Mouse (Mus musculus): Measurements from ENCODE around the gene Tlr6. TPM values are rescaled to one million over a fixed set of nuclear protein-coding genes. Genes with fewer than 3 reads are reported as not detected.

Tlr6 gene
- polyA plus RNA-seq, 1 experiment from 2014 or later = 0.32 TPM

DNA sequence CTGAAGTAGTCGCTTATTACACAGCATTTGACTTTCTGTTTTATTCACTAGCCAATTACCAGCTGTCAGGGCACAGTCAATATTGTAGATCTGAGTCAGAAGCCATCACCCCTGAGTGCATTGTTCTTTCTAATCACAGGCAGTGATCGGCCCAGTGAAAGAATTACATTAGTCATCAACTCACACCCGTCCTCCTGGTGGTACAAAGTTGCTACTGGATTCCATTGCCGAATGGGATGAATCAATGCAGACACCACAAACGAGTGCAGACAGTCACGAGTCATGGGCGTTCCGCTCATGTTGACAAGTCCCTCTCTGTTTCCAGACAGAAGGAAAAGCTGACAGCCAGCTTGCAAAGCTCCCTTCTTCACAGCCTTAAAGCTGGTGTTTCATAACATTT lies 32.6 kb upstream of the Tlr6 start:
- H3K9me3 ChIP-seq (replicated peaks; ENCODE audit: low read length) = no peaks in the 10 kb centered on the region
- H3K27ac ChIP-seq = no peak overlapping the region
- 74% methylated on average over 8 of the region's 8 CpGs for WGBS
- no peaks in the 10 kb centered on the region for H3K27me3 ChIP-seq (ENCODE audit: insufficient read depth, low read length)
- no peak overlapping the region for H3K4me2 ChIP-seq (ENCODE audit: low read length)
- peak; percentile 26; the same call in 1 of the 2 replicates for TF ChIP-seq CTCF (IDR thresholded peaks at IDR 0.05; ENCODE audit: low read depth)
- H3K4me1 ChIP-seq (replicated peaks; ENCODE audit: insufficient read depth, low read length) = no peaks in the 10 kb centered on the region
- DNase-seq (ENCODE audit: low spot score) (no peak), ATAC-seq (replicated peaks; ENCODE audit: low FRiP score, low read depth) (no peak)
- H3K4me3 ChIP-seq (replicated peaks; ENCODE audit: low read depth, low read length) = no peak overlapping the region
- H3K9ac ChIP-seq (ENCODE audit: low read depth, low read length) = no peak overlapping the region
- H3K36me3 ChIP-seq (ENCODE audit: insufficient read depth, low read length) = peaks cover 14% of the 10 kb centered on the region; the same call in 1 of the 2 replicates

DNA sequence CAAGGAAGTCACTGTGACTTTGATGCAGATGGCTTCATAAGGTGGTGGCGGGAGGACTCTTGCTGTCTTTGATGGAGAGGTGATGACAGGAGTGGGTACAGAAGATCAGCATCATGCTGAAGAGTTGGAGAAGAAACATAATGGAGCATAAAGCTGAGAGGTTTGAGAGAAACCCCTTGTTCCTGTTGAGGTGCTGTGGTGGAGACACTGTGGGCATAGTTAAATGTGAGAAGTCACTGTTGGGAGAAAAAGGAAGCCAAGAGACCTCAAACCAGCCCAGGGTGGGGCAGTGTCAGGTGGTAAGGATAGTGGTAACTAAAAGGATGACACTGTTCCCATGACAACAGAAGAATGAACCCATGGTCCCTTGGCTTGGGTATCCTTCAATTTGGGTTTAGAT lies 30.0 kb upstream of the Tlr6 start:
- Histone ChIP-seq H3K9me3 (replicated peaks; ENCODE audit: low read length) (no peaks in the 10 kb centered on the region), H3K9ac (ENCODE audit: low read depth, low read length) (no peak overlapping the region), H3K4me1 (replicated peaks; ENCODE audit: insufficient read depth, low read length) (no peaks in the 10 kb centered on the region), H3K27ac (no peak overlapping the region), H3K36me3 (ENCODE audit: insufficient read depth, low read length) (peaks cover 9% of the 10 kb centered on the region; the same call in 1 of the 2 replicates), H3K4me2 (ENCODE audit: low read length) (no peak overlapping the region), H3K27me3 (ENCODE audit: insufficient read depth, low read length) (no peaks in the 10 kb centered on the region), H3K4me3 (replicated peaks; ENCODE audit: low read depth, low read length) (no peak overlapping the region)
- 100% methylated on average over 1 of the region's 1 CpGs for WGBS
- no peak for TF ChIP-seq CTCF (IDR thresholded peaks at IDR 0.05; ENCODE audit: low read depth)
- DNase-seq (ENCODE audit: low spot score) (no peak), ATAC-seq (replicated peaks; ENCODE audit: low FRiP score, low read depth) (no peak)

DNA sequence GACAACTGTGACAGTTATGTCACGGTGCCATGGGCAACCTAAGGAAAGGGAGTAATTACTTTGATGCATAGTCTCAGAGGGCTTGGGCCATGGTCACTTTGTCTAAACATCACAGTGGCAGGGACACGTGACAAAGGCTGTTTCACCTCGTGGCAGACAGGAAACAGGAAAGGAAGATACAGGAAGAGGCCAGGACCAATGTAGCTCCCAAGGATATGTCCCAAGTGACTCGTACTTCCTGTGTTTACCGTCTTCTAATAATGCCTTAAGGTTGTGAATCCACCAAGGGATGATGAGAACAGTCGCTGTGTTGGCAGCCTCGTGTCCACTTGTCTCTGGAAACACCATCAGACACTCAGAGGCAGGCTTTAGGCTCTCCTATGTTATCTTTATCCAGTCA lies 26.1 kb upstream of the Tlr6 start:
- TF ChIP-seq CTCF (IDR thresholded peaks at IDR 0.05; ENCODE audit: low read depth) = no peak
- Histone ChIP-seq H3K36me3 (ENCODE audit: insufficient read depth, low read length) (peaks cover 16% of the 10 kb centered on the region; the same call in 1 of the 2 replicates), H3K4me2 (ENCODE audit: low read length) (no peak overlapping the region), H3K4me3 (replicated peaks; ENCODE audit: low read depth, low read length) (no peak overlapping the region), H3K27ac (no peak overlapping the region), H3K27me3 (ENCODE audit: insufficient read depth, low read length) (no peaks in the 10 kb centered on the region), H3K9me3 (replicated peaks; ENCODE audit: low read length) (no peaks in the 10 kb centered on the region), H3K9ac (ENCODE audit: low read depth, low read length) (no peak overlapping the region), H3K4me1 (replicated peaks; ENCODE audit: insufficient read depth, low read length) (no peaks in the 10 kb centered on the region)
- WGBS = 46% methylated on average over 7 of the region's 7 CpGs
- DNase-seq (ENCODE audit: low spot score) = peak; percentile 22
- ATAC-seq (replicated peaks; ENCODE audit: low FRiP score, low read depth) = no peak

DNA sequence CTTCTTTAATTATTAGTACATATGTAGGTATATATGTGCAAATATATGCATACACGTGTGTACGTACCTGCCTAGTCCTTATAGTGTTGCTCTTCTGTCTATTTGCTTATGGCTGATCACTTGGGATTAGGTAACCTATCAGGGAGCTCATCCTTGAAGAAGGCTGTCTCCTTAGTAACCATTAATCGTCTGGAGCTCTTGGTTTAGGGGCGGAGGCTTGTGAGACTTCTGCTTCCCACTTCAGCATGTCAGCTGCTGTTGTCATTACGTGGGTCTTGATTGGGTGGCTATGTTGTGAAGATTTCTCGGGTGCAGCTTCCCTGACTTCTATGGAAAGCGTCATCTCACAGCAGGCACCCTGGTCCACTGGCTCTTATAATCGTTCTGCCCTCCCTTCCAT lies 17.2 kb upstream of the Tlr6 start:
- no peak overlapping the region for H3K9ac ChIP-seq (ENCODE audit: low read depth, low read length)
- H3K27me3 ChIP-seq (ENCODE audit: insufficient read depth, low read length) = no peaks in the 10 kb centered on the region

DNA sequence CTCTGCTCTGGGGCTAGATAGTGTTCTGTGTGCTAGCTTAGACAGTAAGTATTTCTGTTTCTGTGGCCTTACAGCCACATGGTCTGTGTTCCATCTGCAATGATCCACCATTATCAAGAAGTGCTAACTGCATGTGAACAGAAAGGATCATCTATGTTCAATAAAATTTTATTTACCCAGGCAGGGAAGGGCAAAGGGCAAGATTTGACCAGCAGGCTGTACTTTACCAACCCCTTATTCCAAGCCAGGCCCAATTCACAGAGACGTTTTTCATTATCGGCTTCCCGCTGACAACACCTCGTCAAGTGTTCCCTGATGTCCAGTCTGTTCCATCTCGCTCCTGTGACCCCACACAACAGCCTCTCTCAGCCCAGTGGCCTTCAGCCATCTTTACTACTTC lies 15.2 kb upstream of the Tlr6 start:
- Histone ChIP-seq H3K4me3 (replicated peaks; ENCODE audit: low read depth, low read length) (no peak overlapping the region), H3K36me3 (ENCODE audit: insufficient read depth, low read length) (no peaks in the 10 kb centered on the region), H3K4me2 (ENCODE audit: low read length) (no peak overlapping the region), H3K9ac (ENCODE audit: low read depth, low read length) (no peak overlapping the region), H3K27ac (no peak overlapping the region), H3K9me3 (replicated peaks; ENCODE audit: low read length) (no peaks in the 10 kb centered on the region), H3K4me1 (replicated peaks; ENCODE audit: insufficient read depth, low read length) (no peaks in the 10 kb centered on the region; the same call in 1 of the 2 replicates), H3K27me3 (ENCODE audit: insufficient read depth, low read length) (no peaks in the 10 kb centered on the region)
- DNase-seq (ENCODE audit: low spot score) (no peak), ATAC-seq (replicated peaks; ENCODE audit: low FRiP score, low read depth) (no peak)
- 78% methylated on average over 5 of the region's 5 CpGs for WGBS
- TF ChIP-seq CTCF (IDR thresholded peaks at IDR 0.05; ENCODE audit: low read depth) = no peak

More for the DNA sequence above, 17.2 kb upstream of the Tlr6 start:
- DNase-seq (ENCODE audit: low spot score) (no peak), ATAC-seq (replicated peaks; ENCODE audit: low FRiP score, low read depth) (no peak)
- Histone ChIP-seq H3K36me3 (ENCODE audit: insufficient read depth, low read length) (peaks cover 9% of the 10 kb centered on the region; the same call in 1 of the 2 replicates), H3K27ac (no peak overlapping the region), H3K4me2 (ENCODE audit: low read length) (no peak overlapping the region), H3K4me3 (replicated peaks; ENCODE audit: low read depth, low read length) (no peak overlapping the region), H3K9me3 (replicated peaks; ENCODE audit: low read length) (no peaks in the 10 kb centered on the region), H3K4me1 (replicated peaks; ENCODE audit: insufficient read depth, low read length) (no peaks in the 10 kb centered on the region)
- WGBS = 82% methylated on average over 8 of the region's 8 CpGs
- no peak for TF ChIP-seq CTCF (IDR thresholded peaks at IDR 0.05; ENCODE audit: low read depth)

DNA sequence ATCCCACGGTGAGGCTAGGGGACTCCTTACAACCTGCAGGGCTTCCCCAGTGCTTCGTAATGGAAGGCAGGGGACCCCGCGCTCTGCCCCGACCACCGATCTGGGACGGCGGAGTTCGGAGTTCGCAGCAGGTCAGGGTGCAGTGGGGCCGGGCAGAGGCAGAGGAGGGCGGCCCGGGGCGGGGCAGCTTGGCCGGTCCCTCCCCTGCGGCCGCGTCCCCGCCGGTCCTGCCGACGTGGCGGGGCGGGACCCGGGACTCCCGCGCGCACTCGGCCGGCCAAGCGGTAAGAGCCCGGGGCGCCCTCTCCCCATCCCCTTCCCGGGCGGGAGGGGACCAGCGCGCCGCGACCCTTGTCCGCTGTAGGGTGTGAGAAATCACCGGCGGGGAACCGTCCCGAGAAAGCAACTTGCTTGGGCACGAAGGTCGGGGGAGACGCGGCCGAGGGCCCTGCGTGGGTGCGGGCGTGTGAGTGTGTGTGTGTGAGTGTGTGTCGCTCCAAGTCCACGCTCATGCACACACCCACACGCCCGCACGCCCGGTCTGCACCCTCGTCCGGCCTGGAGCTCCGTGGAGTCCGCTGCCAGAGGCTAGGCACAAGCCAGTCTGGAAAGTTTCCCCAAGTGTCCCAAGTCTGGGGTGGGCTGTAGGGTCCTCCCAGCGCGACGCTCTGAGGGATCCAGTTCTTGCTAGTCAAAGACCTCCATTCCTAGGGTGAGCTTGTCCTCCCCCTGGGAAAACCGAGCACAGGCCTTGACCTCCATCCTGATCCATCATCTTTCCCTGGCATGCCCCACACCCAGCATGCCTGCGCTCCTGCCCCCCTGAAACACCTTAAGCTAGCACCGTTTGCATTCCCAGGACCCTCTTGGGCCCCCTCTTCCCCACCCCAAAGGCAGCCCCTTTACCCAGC lies 10.2 kb upstream of the Tlr6 start, which contains the start of gene Fam114a1:
Fam114a1 (plus strand) TSS at position 211 of the 911 bp plus-strand sequence.
- H3K9ac ChIP-seq (ENCODE audit: low read depth, low read length) = peak within 1 kb of the TSS; percentile 90
- peak; percentile 89 for DNase-seq (ENCODE audit: low spot score)
- ATAC-seq (replicated peaks; ENCODE audit: low FRiP score, low read depth) = peak; percentile 86
- H3K4me1 ChIP-seq (replicated peaks; ENCODE audit: insufficient read depth, low read length) = no peaks in the 10 kb centered on the region; the same call in 1 of the 2 replicates
- H3K9me3 ChIP-seq (replicated peaks; ENCODE audit: low read length) = no peaks in the 10 kb centered on the region
- peak within 1 kb of the TSS; percentile 83 for H3K27ac ChIP-seq
- under 1% methylated on average over 61 of the region's 68 CpGs for WGBS
- H3K27me3 ChIP-seq (ENCODE audit: insufficient read depth, low read length) = no peaks in the 10 kb centered on the region
- H3K4me3 ChIP-seq (replicated peaks; ENCODE audit: low read depth, low read length) = peak within 1 kb of the TSS; percentile 79
- H3K4me2 ChIP-seq (ENCODE audit: low read length) = peak within 1 kb of the TSS; percentile 84
- no peak for TF ChIP-seq CTCF (IDR thresholded peaks at IDR 0.05; ENCODE audit: low read depth)
- no peaks in the 10 kb centered on the region for H3K36me3 ChIP-seq (ENCODE audit: insufficient read depth, low read length)
